Mouse (Mus musculus): Measurements from ENCODE around the gene Tcaf3.

DNA sequence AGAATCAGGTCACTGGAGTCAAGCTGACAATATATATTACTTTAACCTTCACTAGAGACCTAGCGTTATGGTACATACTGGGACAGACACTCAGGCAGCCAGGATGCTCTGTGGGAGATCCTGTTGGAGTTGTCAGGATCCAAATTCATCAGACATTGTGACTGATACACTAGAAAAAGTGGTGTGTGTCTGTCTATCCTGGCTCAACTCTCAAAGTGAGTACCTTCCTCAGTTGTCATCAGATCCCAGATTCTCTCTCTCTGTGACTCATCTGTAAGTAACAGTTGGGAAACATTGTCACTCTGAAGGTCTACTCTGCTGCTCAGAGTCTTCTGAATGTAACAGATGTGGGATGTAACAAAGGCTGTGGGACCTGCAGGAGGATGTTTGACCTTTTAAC is 57.8 kb downstream of the Tcaf3 start:
- no peak for TF ChIP-seq POLR2A (IDR thresholded peaks at IDR 0.05; ENCODE audit: control insufficient read depth in 1 of 2, insufficient read depth in 1 of 2, low read depth in 1 of 2, low read length in 2 of 2, poor library complexity in 1 of 2)
- no peak for TF ChIP-seq SIN3A (IDR thresholded peaks at IDR 0.05; ENCODE audit: low read length)
- no peak for TF ChIP-seq CTCF (IDR thresholded peaks at IDR 0.05 in 2 of 3, conservative IDR thresholded peaks at IDR 0.05 in 1 of 3; ENCODE audit: control insufficient read depth in 1 of 3, insufficient read depth in 1 of 3, low read depth in 2 of 3, low read length in 3 of 3, poor library complexity in 1 of 3, severe bottlenecking in 1 of 3)
- TF ChIP-seq EP300 (IDR thresholded peaks at IDR 0.05; ENCODE audit: low read depth in 1 of 2, low read length in 2 of 2) = no peak
- TF ChIP-seq POLR2AphosphoS2 (IDR thresholded peaks at IDR 0.05; ENCODE audit: low read length) = no peak
- no peak for TF ChIP-seq MXI1 (IDR thresholded peaks at IDR 0.05; ENCODE audit: low read depth, low read length)
- no peak for TF ChIP-seq ZC3H11A (IDR thresholded peaks at IDR 0.05; ENCODE audit: low read depth, low read length)
- no peak for TF ChIP-seq GABPA (IDR thresholded peaks at IDR 0.05; ENCODE audit: low read depth, low read length)
- no peak for TF ChIP-seq POLR2AphosphoS5 (IDR thresholded peaks at IDR 0.05; ENCODE audit: borderline replicate concordance, low read depth, low read length)
- TF ChIP-seq USF2 (IDR thresholded peaks at IDR 0.05; ENCODE audit: borderline replicate concordance in 1 of 2, insufficient read depth in 1 of 2, low read depth in 1 of 2, low read length in 2 of 2) = no peak
- TF ChIP-seq ELF1 (IDR thresholded peaks at IDR 0.05; ENCODE audit: low read depth, low read length) = no peak

Measured in MEL (cell line).